Mouse (Mus musculus): ENCODE measurements around the gene Actl6b. TPM values are rescaled to one million over a fixed set of nuclear protein-coding genes. Genes with fewer than 3 reads are reported as not detected.

Actl6b gene
- polyA plus RNA-seq, 1 experiment from 2014 or later = 6.5 TPM

DNA sequence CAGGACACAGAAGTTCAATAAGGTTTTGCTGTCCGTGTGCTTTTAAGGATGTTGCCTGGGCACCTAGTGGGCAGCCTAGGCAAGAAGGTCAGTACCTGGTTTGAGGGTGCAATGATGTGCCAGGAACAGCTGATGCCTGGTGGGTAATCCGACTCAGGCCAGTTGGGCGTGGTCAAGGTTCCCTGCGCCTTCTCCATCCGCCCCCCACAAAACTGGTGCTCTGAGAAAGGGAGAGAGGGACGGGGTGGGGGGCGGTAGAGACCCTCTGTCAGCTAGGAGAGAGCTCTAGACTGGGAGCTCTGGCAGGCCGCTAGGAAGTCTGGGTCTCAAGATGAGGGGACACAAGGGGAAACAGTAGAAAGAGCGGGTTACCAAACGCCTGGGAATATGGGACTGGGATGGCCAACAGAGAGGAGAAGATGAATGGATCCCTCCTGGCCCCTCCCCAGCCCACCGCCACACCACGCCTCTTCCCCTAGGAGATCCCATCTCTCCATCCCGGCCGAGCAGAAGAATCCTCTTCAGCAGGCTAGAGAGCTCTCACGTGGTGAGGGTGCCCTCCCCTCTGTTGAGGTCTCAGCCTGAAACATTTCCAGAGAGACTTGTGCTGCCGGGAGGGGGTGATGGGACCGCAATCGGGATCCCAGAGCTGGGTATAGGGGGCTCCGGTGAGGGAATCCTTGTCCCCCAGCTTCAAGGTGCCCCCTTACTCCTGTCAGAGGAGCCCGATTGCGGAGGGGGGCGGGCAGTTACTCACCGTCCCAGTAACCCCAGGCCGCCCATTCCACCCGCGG, 54.7 kb downstream of the Actl6b start:
- DNase-seq (ENCODE audit: low spot score) (no peak), ATAC-seq (replicated peaks; ENCODE audit: insufficient number of reproducible peaks, low FRiP score, low TSS enrichment, low read depth) (no peak)
- no peaks in the 10 kb centered on the region for H3K27me3 ChIP-seq (ENCODE audit: control insufficient read depth, insufficient read depth, low read length)
- peak overlapping the region; percentile 36 for H3K4me2 ChIP-seq (ENCODE audit: low read depth, low read length)
- peak overlapping the region; percentile 20 for H3K4me3 ChIP-seq (ENCODE audit: low read depth, low read length)
- no peak overlapping the region for H3K27ac ChIP-seq (replicated peaks; ENCODE audit: low read depth, low read length)
- H3K9me3 ChIP-seq (replicated peaks; ENCODE audit: control insufficient read depth, low read length) = no peaks in the 10 kb centered on the region
- H3K4me1 ChIP-seq (ENCODE audit: control insufficient read depth, insufficient read depth, low read length) = peaks cover 16% of the 10 kb centered on the region
- H3K36me3 ChIP-seq (replicated peaks; ENCODE audit: control insufficient read depth, insufficient read depth, low read depth, low read length) = no peaks in the 10 kb centered on the region; the same call in 1 of the 2 replicates
- H3K9ac ChIP-seq (replicated peaks; ENCODE audit: low read length) = peak overlapping the region; percentile 32
- 18% methylated on average over 26 of the region's 26 CpGs for whole genome bisulfite sequencing

DNA sequence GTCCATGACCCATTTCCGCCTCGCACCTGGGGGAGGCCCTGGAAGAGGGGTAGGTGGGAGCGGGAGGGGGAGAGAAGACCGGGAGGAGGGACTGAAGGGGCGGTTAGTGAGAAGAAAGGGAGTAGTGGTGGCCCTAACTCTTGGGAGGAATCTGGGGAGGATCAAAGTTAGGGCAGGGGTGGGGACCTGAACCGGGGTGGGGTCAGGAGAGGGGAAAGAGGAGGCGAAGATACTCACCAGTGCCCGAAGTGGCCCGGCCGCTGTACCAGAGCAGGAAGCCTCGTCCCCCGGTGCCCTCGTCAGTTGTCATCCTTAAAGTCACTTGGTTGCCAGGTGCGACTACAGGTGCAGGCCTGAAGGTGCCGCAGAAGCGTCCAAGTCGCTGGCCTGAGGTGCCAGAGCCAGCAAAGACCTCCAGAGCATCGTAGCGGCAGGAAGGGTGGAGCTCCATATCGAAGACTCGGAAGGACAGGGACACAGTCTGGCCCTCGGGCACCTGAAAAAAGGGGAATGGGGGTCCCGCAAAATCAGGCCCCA, 55.4 kb downstream of the Actl6b start:
- H3K27ac ChIP-seq (replicated peaks; ENCODE audit: low read depth, low read length) = 0 out of 2 replicates have a peak overlapping the region, but pooled peaks have one; percentile 1
- H3K4me2 ChIP-seq (ENCODE audit: low read depth, low read length) = peak overlapping the region; percentile 36
- no peaks in the 10 kb centered on the region for H3K27me3 ChIP-seq (ENCODE audit: control insufficient read depth, insufficient read depth, low read length)
- H3K9ac ChIP-seq (replicated peaks; ENCODE audit: low read length) = peak overlapping the region; percentile 32
- 14% methylated on average over 23 of the region's 23 CpGs for WGBS
- peak overlapping the region; percentile 20; the same call in 1 of the 2 replicates for H3K4me3 ChIP-seq (ENCODE audit: low read depth, low read length)
- no peaks in the 10 kb centered on the region for H3K9me3 ChIP-seq (replicated peaks; ENCODE audit: control insufficient read depth, low read length)
- no peak for ATAC-seq (replicated peaks; ENCODE audit: insufficient number of reproducible peaks, low FRiP score, low TSS enrichment, low read depth)
- no peak for DNase-seq (ENCODE audit: low spot score)
- H3K36me3 ChIP-seq (replicated peaks; ENCODE audit: control insufficient read depth, insufficient read depth, low read depth, low read length) = no peaks in the 10 kb centered on the region; the same call in 1 of the 2 replicates
- H3K4me1 ChIP-seq (ENCODE audit: control insufficient read depth, insufficient read depth, low read length) = peaks cover 16% of the 10 kb centered on the region

GRCm38 (mm10) chr5:137609292-137609691, 56.0 kb downstream of the Actl6b start:
- H3K27ac ChIP-seq (replicated peaks; ENCODE audit: low read depth, low read length) = 0 out of 2 replicates have a peak overlapping the region, but pooled peaks have one; percentile 1
- H3K36me3 ChIP-seq (replicated peaks; ENCODE audit: control insufficient read depth, insufficient read depth, low read depth, low read length) = no peaks in the 10 kb centered on the region; the same call in 1 of the 2 replicates
- 0 out of 2 replicates have a peak overlapping the region, but pooled peaks have one; percentile 5 for H3K4me3 ChIP-seq (ENCODE audit: low read depth, low read length)
- H3K4me2 ChIP-seq (ENCODE audit: low read depth, low read length) = peak overlapping the region; percentile 36
- WGBS = 43% methylated on average over 3 of the region's 3 CpGs
- no peak overlapping the region for H3K9ac ChIP-seq (replicated peaks; ENCODE audit: low read length)
- H3K9me3 ChIP-seq (replicated peaks; ENCODE audit: control insufficient read depth, low read length) = no peaks in the 10 kb centered on the region
- no peak for ATAC-seq (replicated peaks; ENCODE audit: insufficient number of reproducible peaks, low FRiP score, low TSS enrichment, low read depth)
- H3K27me3 ChIP-seq (ENCODE audit: control insufficient read depth, insufficient read depth, low read length) = no peaks in the 10 kb centered on the region
- DNase-seq (ENCODE audit: low spot score) = no peak
- peaks cover 16% of the 10 kb centered on the region for H3K4me1 ChIP-seq (ENCODE audit: control insufficient read depth, insufficient read depth, low read length)

GRCm38 (mm10) chr5:137610056-137610455, 56.7 kb downstream of the Actl6b start:
- no peak for DNase-seq (ENCODE audit: low spot score)
- peak overlapping the region; percentile 32 for H3K4me3 ChIP-seq (ENCODE audit: low read depth, low read length)
- no peak for ATAC-seq (replicated peaks; ENCODE audit: insufficient number of reproducible peaks, low FRiP score, low TSS enrichment, low read depth)
- peak overlapping the region; percentile 49 for H3K4me2 ChIP-seq (ENCODE audit: low read depth, low read length)
- WGBS = 48% methylated on average over 4 of the region's 4 CpGs
- peaks cover 16% of the 10 kb centered on the region for H3K4me1 ChIP-seq (ENCODE audit: control insufficient read depth, insufficient read depth, low read length)
- peak overlapping the region; percentile 50 for H3K9ac ChIP-seq (replicated peaks; ENCODE audit: low read length)
- no peaks in the 10 kb centered on the region for H3K27me3 ChIP-seq (ENCODE audit: control insufficient read depth, insufficient read depth, low read length)
- no peaks in the 10 kb centered on the region for H3K9me3 ChIP-seq (replicated peaks; ENCODE audit: control insufficient read depth, low read length)
- no peaks in the 10 kb centered on the region; the same call in 1 of the 2 replicates for H3K36me3 ChIP-seq (replicated peaks; ENCODE audit: control insufficient read depth, insufficient read depth, low read depth, low read length)
- peak overlapping the region; percentile 95 for H3K27ac ChIP-seq (replicated peaks; ENCODE audit: low read depth, low read length)

- no peaks in the 10 kb centered on the region for H3K27me3 ChIP-seq (ENCODE audit: control insufficient read depth, insufficient read depth, low read length)
- H3K4me3 ChIP-seq (ENCODE audit: low read depth, low read length) = peak overlapping the region; percentile 32
- WGBS = 7% methylated on average over 12 of the region's 12 CpGs
- H3K9me3 ChIP-seq (replicated peaks; ENCODE audit: control insufficient read depth, low read length) = no peaks in the 10 kb centered on the region
- peak overlapping the region; percentile 95 for H3K27ac ChIP-seq (replicated peaks; ENCODE audit: low read depth, low read length)
- H3K4me2 ChIP-seq (ENCODE audit: low read depth, low read length) = peak overlapping the region; percentile 49
- ATAC-seq (replicated peaks; ENCODE audit: insufficient number of reproducible peaks, low FRiP score, low TSS enrichment, low read depth) (peak; percentile 71), DNase-seq (ENCODE audit: low spot score) (peak; percentile 97)
- H3K36me3 ChIP-seq (replicated peaks; ENCODE audit: control insufficient read depth, insufficient read depth, low read depth, low read length) = no peaks in the 10 kb centered on the region; the same call in 1 of the 2 replicates
- H3K9ac ChIP-seq (replicated peaks; ENCODE audit: low read length) = peak overlapping the region; percentile 51
- H3K4me1 ChIP-seq (ENCODE audit: control insufficient read depth, insufficient read depth, low read length) = peaks cover 16% of the 10 kb centered on the region
Measured at GRCm38 (mm10) chr5:137610548-137611244, 57.4 kb downstream of the Actl6b start.

GRCm38 (mm10) chr5:137611245-137611602, 57.9 kb downstream of the Actl6b start:
- Histone ChIP-seq H3K36me3 (replicated peaks; ENCODE audit: control insufficient read depth, insufficient read depth, low read depth, low read length) (no peaks in the 10 kb centered on the region; the same call in 1 of the 2 replicates), H3K4me2 (ENCODE audit: low read depth, low read length) (peak overlapping the region; percentile 49), H3K4me1 (ENCODE audit: control insufficient read depth, insufficient read depth, low read length) (peaks cover 16% of the 10 kb centered on the region), H3K9me3 (replicated peaks; ENCODE audit: control insufficient read depth, low read length) (no peaks in the 10 kb centered on the region), H3K9ac (replicated peaks; ENCODE audit: low read length) (peak overlapping the region; percentile 51), H3K4me3 (ENCODE audit: low read depth, low read length) (peak overlapping the region; percentile 25), H3K27me3 (ENCODE audit: control insufficient read depth, insufficient read depth, low read length) (no peaks in the 10 kb centered on the region), H3K27ac (replicated peaks; ENCODE audit: low read depth, low read length) (peak overlapping the region; percentile 95)
- peak; percentile 88 for DNase-seq (ENCODE audit: low spot score)
- whole genome bisulfite sequencing = 16% methylated on average over 6 of the region's 6 CpGs
- peak; percentile 72 for ATAC-seq (replicated peaks; ENCODE audit: insufficient number of reproducible peaks, low FRiP score, low TSS enrichment, low read depth)

- Histone ChIP-seq H3K4me2 (ENCODE audit: low read depth, low read length) (no peak overlapping the region), H3K4me3 (ENCODE audit: low read depth, low read length) (no peak overlapping the region), H3K36me3 (replicated peaks; ENCODE audit: control insufficient read depth, insufficient read depth, low read depth, low read length) (no peaks in the 10 kb centered on the region), H3K9ac (replicated peaks; ENCODE audit: low read length) (peak overlapping the region; percentile 18; the same call in 1 of the 2 replicates), H3K27me3 (ENCODE audit: control insufficient read depth, insufficient read depth, low read length) (no peaks in the 10 kb centered on the region), H3K27ac (replicated peaks; ENCODE audit: low read depth, low read length) (peak overlapping the region; percentile 20; the same call in 1 of the 2 replicates), H3K9me3 (replicated peaks; ENCODE audit: control insufficient read depth, low read length) (no peaks in the 10 kb centered on the region), H3K4me1 (ENCODE audit: control insufficient read depth, insufficient read depth, low read length) (peaks cover 12% of the 10 kb centered on the region)
- ATAC-seq (replicated peaks; ENCODE audit: insufficient number of reproducible peaks, low FRiP score, low TSS enrichment, low read depth) = no peak
- DNase-seq (ENCODE audit: low spot score) = no peak
- WGBS = 62% methylated on average over 5 of the region's 5 CpGs
Measured at GRCm38 (mm10) chr5:137613076-137613475, 59.8 kb downstream of the Actl6b start.

Measured in embryonic facial prominence, embryonic 11.5 days (tissue).